Mouse (Mus musculus) left cerebral cortex, postnatal 36 days (tissue): ENCODE measurements around the gene Sdc3. TPM values are rescaled to one million over a fixed set of nuclear protein-coding genes. Genes with fewer than 3 reads are reported as not detected.

Experiments
- DNase-seq, 2 experiments: peaks; one replicate each; pipeline ENCODE4 v3.0.0; 2021 to 2022; ENCODE audit warnings: low spot score in 2 of 2, mixed read lengths in 1 of 2
- intact Hi-C: fragments of 180-260 bp; cut with DNase I; formaldehyde crosslinking; loops from one replicate; pipeline ENCODE4 v1.15.1; 2025
- total RNA-seq, 2 experiments: library from RNA; stranded (reverse); gene quantifications; 2 replicates each; pipeline ENCODE4 v1.2.3; 2021

The Sdc3 gene
- 100 to 1,000 TPM; 156 to 161 TPM for total RNA-seq

DNA sequence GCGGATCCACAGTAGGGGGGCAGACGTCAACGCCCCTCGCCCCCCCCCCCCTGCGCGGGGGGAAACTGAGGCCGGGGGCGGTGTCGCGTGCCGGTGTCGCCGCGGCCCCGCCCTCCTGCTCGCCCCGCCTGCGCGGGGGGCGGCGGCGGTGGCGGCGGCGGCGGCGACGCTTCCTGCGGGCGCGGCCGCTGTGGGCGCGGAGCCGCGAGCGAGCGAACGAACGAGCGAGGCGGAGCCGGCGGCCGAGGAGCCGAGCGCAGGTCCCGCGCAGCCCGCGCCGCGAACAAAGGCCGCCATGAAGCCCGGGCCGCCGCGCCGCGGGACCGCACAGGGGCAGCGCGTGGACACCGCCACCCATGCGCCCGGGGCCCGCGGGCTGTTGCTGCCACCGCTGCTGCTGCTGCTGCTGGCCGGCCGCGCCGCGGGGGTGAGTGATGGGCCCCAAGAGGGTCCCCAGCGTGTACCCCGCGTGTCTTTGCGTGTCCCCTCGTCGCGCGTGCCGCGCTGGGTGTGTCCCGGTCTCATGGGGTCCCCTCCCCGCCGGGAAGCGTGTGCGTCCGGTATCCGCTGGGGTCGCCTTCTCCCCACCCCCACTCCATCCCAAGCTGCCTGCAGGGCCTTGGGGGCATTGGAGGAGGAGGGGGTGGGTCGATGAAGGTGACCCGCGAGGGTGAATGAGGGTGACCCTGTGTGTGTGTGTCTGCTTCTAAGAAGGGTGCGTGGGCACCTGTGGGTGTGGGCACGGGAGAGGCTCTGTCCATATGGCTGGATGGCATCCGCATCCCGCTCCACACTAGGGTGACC lies at the start of gene Sdc3:
Gene Sdc3, plus strand, starts transcription at position 162 of the 804 bp plus-strand sequence.
- peak in 1 of 2 experiments; percentile 68 for DNase-seq
- intact Hi-C loops, result no loop called here

GRCm38 (mm10) chr4:130744058-130744457 lies 48.3 kb upstream of the Sdc3 start:
- intact Hi-C loops, result no loop called here
- DNase-seq, result no peak

DNA sequence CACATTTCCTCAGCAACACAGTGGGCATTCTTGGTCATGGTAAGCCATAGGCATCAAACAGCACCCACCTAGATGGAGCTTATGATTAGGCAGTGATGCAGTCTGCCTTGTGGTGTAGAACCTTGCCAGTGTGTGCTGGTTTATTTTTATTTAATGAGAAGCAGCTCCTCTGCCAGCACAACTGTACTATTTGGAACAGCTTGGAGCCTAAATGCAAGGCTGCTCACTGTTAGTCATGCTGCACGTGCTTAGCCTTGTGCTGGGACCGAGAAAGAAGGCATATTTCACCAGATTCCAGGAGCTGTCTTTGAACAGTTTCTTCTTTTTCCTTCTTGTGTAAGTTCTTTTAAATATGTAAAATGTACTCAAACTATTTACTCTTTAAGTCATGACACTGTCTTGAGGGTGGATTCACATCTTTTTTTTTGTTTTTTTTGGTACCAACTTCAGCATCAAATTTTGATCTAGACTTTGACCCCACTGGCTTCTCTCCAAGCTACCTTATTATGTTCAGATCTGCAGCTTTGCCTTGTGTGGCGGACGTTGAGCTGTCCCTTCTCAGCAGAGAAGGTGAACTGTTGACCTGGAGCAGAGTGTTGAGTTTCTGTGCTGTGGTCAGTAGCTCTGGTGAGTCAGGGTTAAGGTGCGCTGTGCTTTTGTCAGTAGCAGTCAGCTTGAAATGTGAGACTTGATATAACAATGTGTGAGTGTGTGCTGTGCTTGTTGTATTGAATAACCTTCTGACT lies 46.6 kb upstream of the Sdc3 start:
- peak; percentile 84 to 86 for DNase-seq
- intact Hi-C loops, result no loop called here

DNA sequence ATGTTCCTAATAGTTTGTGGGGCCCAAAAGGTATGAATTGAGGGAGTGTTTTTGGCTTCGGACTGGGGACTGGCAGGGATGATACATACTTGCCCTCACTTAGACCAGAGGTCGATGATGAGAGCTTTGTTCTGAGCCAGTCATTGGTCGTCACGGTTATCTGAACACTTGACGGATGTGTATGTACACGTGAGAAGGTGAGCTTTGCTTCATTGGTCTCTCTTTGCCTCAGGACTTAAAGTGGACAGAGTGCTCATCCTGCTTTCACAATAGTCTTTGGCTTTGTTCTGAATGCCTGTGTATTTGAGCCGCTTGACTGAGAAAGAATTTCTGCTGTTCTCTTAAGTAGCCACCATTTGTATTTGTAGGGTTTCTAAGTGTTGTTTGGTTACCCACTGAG lies 42.8 kb upstream of the Sdc3 start:
- intact Hi-C loops, result no loop called here
- DNase-seq, result no peak

- intact Hi-C loops, result no loop called here
- no peak for DNase-seq
These were observed 40.4 kb upstream of the Sdc3 start for GRCm38 (mm10) chr4:130751966-130752365.

GRCm38 (mm10) chr4:130752591-130752990 lies 39.7 kb upstream of the Sdc3 start:
- peak in 1 of 2 experiments; percentile 33 for DNase-seq
- intact Hi-C loops, result no loop called here

DNA sequence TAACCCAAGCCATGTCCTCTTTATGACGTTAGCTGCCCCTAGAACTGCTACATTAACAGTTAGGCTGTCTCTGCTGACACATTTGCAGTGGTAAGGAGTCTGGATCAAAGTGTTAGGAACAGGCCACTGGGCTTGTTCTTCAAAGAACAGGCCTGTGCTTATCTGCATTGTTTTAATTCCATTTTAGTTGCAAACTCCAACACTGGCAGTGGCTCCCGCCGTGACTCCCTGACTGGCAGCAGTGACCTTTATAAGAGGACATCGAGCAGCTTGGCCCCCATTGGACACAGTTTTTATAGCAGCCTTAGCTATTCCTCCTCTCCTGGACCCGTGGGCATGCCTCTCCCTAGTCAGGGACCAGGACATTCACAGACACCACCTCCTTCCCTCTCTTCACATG lies 38.6 kb upstream of the Sdc3 start:
- no peak for DNase-seq
- intact Hi-C loops, result no loop called here

- intact Hi-C loops, result no loop called here
- no peak for DNase-seq
These were observed 37.6 kb upstream of the Sdc3 start for GRCm38 (mm10) chr4:130754776-130755175.

DNA sequence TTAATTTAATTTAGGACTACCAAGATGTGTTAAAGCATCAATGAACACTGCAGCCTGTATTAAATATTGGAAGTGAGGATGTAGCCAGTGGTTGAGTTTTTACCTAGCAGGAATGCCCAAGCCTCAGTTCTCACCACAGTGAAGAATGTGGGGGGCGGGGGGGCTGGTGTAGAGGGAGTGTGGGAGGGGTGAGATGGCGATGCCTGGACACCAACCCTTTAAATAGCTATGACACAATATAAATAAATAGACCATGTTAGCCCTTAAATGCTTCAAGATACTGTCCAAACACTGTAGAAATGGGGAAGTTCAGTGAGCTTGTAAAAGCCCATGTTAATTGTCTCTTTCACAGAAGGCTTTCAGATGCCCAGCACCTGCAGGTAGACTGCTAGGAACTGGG lies 32.5 kb upstream of the Sdc3 start:
- intact Hi-C loops, result no loop called here

GRCm38 (mm10) chr4:130761809-130762208 lies 30.5 kb upstream of the Sdc3 start:
- no peak for DNase-seq
- intact Hi-C loops, result no loop called here

More for the DNA sequence above, 32.5 kb upstream of the Sdc3 start:
- no peak for DNase-seq

- intact Hi-C loops, result no loop called here
- DNase-seq, result no peak
These were observed 26.8 kb upstream of the Sdc3 start for GRCm38 (mm10) chr4:130765399-130766160.

DNA sequence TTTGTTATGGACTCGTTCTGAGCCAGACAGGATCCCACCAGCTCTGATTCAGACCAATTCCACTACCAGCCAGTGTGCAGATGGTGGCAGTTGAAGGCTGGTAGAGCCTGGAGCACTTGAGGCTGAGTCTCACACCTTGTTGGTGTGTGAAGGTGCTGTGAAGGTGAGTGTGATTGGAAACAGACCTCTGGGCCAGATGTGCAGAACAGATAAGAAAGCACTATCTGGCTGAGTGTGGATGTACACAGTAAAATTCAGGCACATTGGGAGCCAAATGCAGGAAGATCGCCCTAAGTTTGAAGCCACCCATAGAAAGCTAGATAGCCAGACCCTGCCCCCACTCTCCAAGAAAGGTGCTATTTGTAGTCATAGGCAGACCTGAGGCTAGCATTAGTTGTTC lies 25.9 kb upstream of the Sdc3 start:
- intact Hi-C loops, result no loop called here
- DNase-seq, result no peak

- DNase-seq, result no peak
- intact Hi-C loops, result no loop called here
These were observed 25.4 kb upstream of the Sdc3 start for GRCm38 (mm10) chr4:130766926-130767325.

- intact Hi-C loops, result no loop called here
- DNase-seq, result no peak
These were observed 18.4 kb upstream of the Sdc3 start for GRCm38 (mm10) chr4:130773899-130774298.

- intact Hi-C loops, result no loop called here
- no peak for DNase-seq
These were observed 17.5 kb upstream of the Sdc3 start for GRCm38 (mm10) chr4:130774822-130775221.

DNA sequence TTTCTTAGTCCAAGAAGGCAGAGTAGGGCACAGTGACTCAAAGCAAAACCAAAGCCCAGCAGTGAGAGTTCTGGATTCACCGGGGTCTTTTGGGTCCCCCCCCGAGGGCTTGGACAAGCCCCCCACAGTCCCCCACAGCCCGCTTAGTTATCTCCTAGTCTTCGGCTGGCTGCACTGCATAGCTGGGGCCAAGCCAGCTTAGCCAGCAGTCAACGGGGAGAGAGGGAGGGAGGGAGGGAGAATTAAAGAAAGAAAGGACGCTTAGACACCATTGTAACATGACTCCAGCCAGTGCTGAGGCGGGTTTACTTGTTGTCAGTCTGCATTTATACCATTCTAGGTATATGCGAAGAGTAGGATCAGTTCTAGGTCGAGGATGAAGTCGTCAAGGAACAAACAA lies 14.7 kb upstream of the Sdc3 start:
- DNase-seq, result no peak
- intact Hi-C loops, result no loop called here

DNA sequence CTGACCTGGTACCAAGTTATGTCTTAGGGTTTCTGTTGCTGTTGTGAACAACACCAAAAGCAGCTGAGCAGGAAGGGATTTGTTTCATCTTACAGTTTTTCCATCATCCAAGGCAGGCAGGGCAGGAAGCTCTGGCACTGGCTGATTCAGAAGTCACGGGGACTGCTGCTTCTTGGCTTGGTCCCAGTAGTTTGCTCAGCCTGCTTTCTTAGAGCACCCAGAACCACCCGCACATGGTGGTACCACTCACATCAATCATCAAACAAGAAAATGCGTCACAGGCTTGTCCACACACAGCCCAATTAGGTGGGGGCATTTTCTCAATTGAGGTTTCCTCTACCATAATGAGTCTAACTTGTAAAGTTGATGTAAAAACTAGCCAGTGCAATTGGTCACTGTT lies 13.3 kb upstream of the Sdc3 start:
- peak in 1 of 2 experiments; percentile 50 for DNase-seq

DNA sequence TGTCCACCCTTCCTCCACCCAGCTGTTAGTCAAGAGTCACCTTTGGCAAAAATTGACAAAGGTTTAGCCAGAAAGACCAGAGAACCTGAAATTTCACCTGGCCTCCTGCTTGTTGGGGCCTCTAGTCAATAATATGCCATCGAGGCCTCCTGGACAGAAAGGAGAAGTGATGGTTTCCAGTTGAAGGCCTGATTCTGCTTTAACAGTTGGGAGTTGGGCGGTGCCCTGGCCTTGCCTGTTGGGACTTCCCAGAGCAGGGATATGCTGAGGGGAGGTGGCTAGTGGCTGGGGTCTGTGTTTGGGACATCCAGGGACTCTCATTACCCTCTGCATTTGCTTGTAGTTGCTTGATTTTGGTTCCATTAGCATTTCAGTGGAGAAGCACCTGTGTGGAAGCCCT lies 9.8 kb upstream of the Sdc3 start:
- intact Hi-C loops, result loop anchor here (2.0 kb wide), 1 partner anchor 164 kb away; no protein-coding TSS in a partner anchor
- DNase-seq, result no peak

More for the DNA sequence above, 13.3 kb upstream of the Sdc3 start:
- intact Hi-C loops, result no loop called here

DNA sequence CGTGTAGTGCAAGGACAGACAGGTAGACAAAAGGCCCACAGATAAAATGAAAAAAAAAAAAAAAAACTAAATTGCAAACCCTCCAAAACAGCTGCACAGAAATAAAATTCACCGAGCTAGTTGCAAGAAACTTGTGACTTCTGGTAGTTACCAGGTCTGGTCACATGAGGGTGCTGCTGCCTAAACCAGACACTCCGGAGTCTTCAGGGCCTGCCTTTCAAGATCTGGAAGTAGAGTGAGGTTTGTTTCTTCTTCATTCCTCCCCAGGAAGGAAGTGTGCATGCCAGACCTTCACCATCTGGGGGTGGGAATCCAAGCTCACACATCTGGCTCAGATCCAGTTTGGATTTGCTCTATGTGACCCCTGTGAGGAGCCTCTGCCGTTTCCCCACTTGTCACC lies 7.6 kb upstream of the Sdc3 start:
- peak; percentile 45 to 54 for DNase-seq
- intact Hi-C loops, result no loop called here

- no peak for DNase-seq
- intact Hi-C loops, result no loop called here
These were observed 4.8 kb upstream of the Sdc3 start for GRCm38 (mm10) chr4:130787530-130787929.
